Mouse (Mus musculus): ENCODE data around the gene Rgcc.

DNA sequence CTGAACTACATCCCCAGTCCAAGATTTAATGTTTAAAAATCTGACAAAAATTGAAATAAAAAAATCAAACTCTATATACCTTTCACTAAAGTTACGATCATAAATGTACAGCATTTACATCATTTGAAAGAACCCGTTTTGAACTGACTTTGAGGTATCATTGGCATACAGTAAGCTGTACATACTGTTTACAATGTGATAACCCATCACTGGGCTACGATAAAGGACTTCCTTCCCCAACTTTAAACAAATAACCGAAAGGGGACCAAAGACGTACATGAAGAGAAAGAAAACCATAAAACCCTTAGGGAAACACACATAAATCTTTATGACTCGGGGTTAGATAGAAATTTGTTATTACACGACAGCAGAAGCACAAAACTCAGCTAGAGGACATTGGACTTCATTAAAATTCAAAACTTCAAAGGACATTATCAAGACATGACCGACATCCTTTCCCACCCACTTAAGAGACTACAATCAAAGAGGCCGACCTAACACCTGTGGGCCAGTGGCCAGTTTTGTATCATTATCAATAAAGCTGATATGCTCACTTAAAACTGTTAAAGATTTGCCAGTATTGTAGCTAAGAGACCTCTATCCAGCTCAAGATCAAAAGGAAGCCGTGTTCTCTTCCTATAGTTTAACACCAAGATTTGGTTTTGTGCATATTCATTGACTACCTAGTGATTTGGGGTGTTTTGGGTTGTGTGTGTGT lies 42.2 kb downstream of the Rgcc start:
- TF ChIP-seq CTCF (IDR thresholded peaks at IDR 0.05; ENCODE audit: low read depth) (no peak), EP300 (IDR thresholded peaks at IDR 0.05; ENCODE audit: low read depth) (no peak)
